ENCODE assay signal across 8 mouse cellular contexts in genomic region chr5:113724446-113724845, GRCm38 (mm10). TPM values are rescaled to one million over a fixed set of nuclear protein-coding genes. Genes with fewer than 3 reads are reported as not detected.
A peak's percentile ranks its signal among the peaks of the same experiment; 100 is the strongest.
DNase-seq lines count a peak whose midpoint lies in the region; ATAC-seq and TF ChIP-seq lines count a peak whose summit lies in the region.

TSS of gene 1700069L16Rik (minus strand) at chr5:113724772.

- no peak within 1 kb of the TSS for H3K27ac ChIP-seq in forebrain, embryonic 11.5 days (ENCODE audit: low read depth, low read length)
- H3K27ac ChIP-seq in lung, embryonic 14.5 days (ENCODE audit: low read depth): no peak within 1 kb of the TSS

- H3K4me1 ChIP-seq in forebrain, embryonic 11.5 days (replicated peaks; ENCODE audit: control insufficient read depth, insufficient read depth, low read length): no peaks in the 10 kb centered on the region
- H3K4me1 ChIP-seq in lung, embryonic 14.5 days (ENCODE audit: insufficient read depth): no peaks in the 10 kb centered on the region

- no peak within 1 kb of the TSS for H3K4me3 ChIP-seq in forebrain, embryonic 11.5 days (ENCODE audit: low read depth, low read length)
- H3K4me3 ChIP-seq in lung, embryonic 14.5 days (ENCODE audit: low read depth, low read length): no peak within 1 kb of the TSS

- WGBS in forebrain, embryonic 11.5 days: 4% methylated on average over 15 of the region's 15 CpGs
- 6% methylated on average over 15 of the region's 15 CpGs for WGBS in lung, embryonic 14.5 days

- intact Hi-C loops in heart, postnatal 14 days (cut with DNase I): loop anchor here (1.0 to 5.0 kb wide), 4 partner anchors 72 to 358 kb away; partner anchors contain the start of gene Cmklr1

- H3K9ac ChIP-seq in forebrain, embryonic 11.5 days (ENCODE audit: low read length): no peak within 1 kb of the TSS
- H3K9ac ChIP-seq in lung, embryonic 14.5 days: no peak within 1 kb of the TSS

- H3K36me3 ChIP-seq in forebrain, embryonic 11.5 days (ENCODE audit: control insufficient read depth, insufficient read depth, low read length): no peaks in the 10 kb centered on the region
- H3K36me3 ChIP-seq in lung, embryonic 14.5 days (ENCODE audit: insufficient read depth): no peaks in the 10 kb centered on the region

- TF ChIP-seq CTCF in lung, embryonic 14.5 days (IDR thresholded peaks at IDR 0.05; ENCODE audit: low read depth): peak; percentile 95

- no peaks in the 10 kb centered on the region for H3K9me3 ChIP-seq in forebrain, embryonic 11.5 days (ENCODE audit: control insufficient read depth, low read length)
- no peaks in the 10 kb centered on the region for H3K9me3 ChIP-seq in lung, embryonic 14.5 days (ENCODE audit: low read depth, low read length)

- ATAC-seq in forebrain, embryonic 11.5 days (replicated peaks; ENCODE audit: low FRiP score): no peak; the same call in 1 of the 2 replicates
- peak; percentile 41; the same call in 1 of the 2 replicates for ATAC-seq in lung, embryonic 14.5 days (ENCODE audit: insufficient read depth)

- H3K27me3 ChIP-seq in forebrain, embryonic 11.5 days (ENCODE audit: control insufficient read depth, insufficient read depth, low read length): no peaks in the 10 kb centered on the region
- no peaks in the 10 kb centered on the region for H3K27me3 ChIP-seq in lung, embryonic 14.5 days (ENCODE audit: insufficient read depth, low read length)

- no peak within 1 kb of the TSS for H3K4me2 ChIP-seq in forebrain, embryonic 11.5 days (ENCODE audit: low read depth, low read length, severe bottlenecking)
- H3K4me2 ChIP-seq in lung, embryonic 14.5 days: no peak within 1 kb of the TSS

- DNase-seq in CD8-positive naive resting alpha-beta T cell, adult 2 months (ENCODE audit: low read depth in 2 of 2, low spot score in 2 of 2): peak; percentile 68 to 70
- peak; percentile 48 for DNase-seq in c-Kit-negative CD71-positive TER-119-positive erythroid progenitor cells, embryonic 14.5 days (ENCODE audit: low read depth, low spot score)
- DNase-seq in forebrain, embryonic 11.5 days (ENCODE audit: low spot score): peak; percentile 92
- DNase-seq in heart, postnatal 14 days: peak; percentile 82 to 90
- DNase-seq in kidney, postnatal 4 days: peak; percentile 90 to 91
- DNase-seq in lung, embryonic 14.5 days: peak; percentile 94
- peak; percentile 71 for DNase-seq in ovary, postnatal 14 days (ENCODE audit: low spot score)
- peak; percentile 77 for DNase-seq in thymus, postnatal 14 days

RNA-seq across cellular contexts. Expression of gene 1700069L16Rik, which starts in this region (rescaled TPM):
- polyA plus RNA-seq in forebrain, embryonic 11.5 days (2014; fragmentation: Nextera tagmentation; extraction: Ambion mirVana): not detected in 2 replicates
- not detected for total RNA-seq in heart, postnatal 14 days (2021)
- polyA plus RNA-seq in lung, embryonic 14.5 days (2014; fragmentation: Nextera tagmentation; extraction: Ambion mirVana): 0.38 TPM in 1 of 2 replicates, not detected in the other

Comparison
In these comparisons a context has a peak if more than half of its experiments do, and no peak if none do; other contexts are left out.
1. Peak in DNase-seq in forebrain, embryonic 11.5 days; RNA of the gene not detected or under 1 TPM.
2. Peak in DNase-seq in heart, postnatal 14 days; RNA of the gene not detected or under 1 TPM.
3. Peak in DNase-seq and ATAC-seq in lung, embryonic 14.5 days; RNA of the gene not detected or under 1 TPM.